Mouse (Mus musculus) heart, postnatal 0 days (tissue): ENCODE data around the gene Uqcc2. TPM values are rescaled to one million over a fixed set of nuclear protein-coding genes. Genes with fewer than 3 reads are reported as not detected.
A peak's percentile ranks its signal among the peaks of the same experiment; 100 is the strongest.

ENCODE experiments used
- ATAC-seq: fragments of 200-750 bp; cut with Nextera tagmentation; 2 replicates; pipeline ENCODE4 v1.8.0; 2017; ENCODE audit warnings: low read depth, moderate number of reproducible peaks, moderate library complexity; ENCODE audit not compliant: insufficient read depth
- DNase-seq: peaks from one replicate; pipeline ENCODE4 v3.0.0-alpha.2; 2016; ENCODE audit warnings: low spot score
- H3K27ac ChIP-seq: fragments of 300-500 bp; sonication (generic); 2 replicates; pipeline ENCODE4 v1.5.1; 2014; ENCODE audit warnings: low read depth, mild to moderate bottlenecking
- H3K27me3 ChIP-seq: fragments of 300-500 bp; sonication (generic); 2 replicates; pipeline ENCODE4 v1.6.1; 2014; ENCODE audit warnings: low read length, mixed read lengths; ENCODE audit not compliant: control insufficient read depth, insufficient read depth
- H3K36me3 ChIP-seq: fragments of 300-500 bp; sonication (generic); replicated peaks from 2 replicates; pipeline ENCODE4 v1.6.1; 2014; ENCODE audit warnings: low read length, mixed read lengths; ENCODE audit not compliant: control insufficient read depth, insufficient read depth
- H3K4me1 ChIP-seq: fragments of 300-500 bp; sonication (generic); 2 replicates; pipeline ENCODE4 v1.6.1; 2014; ENCODE audit warnings: antibody characterized with exemption; ENCODE audit not compliant: control insufficient read depth, insufficient read depth
- H3K4me2 ChIP-seq: fragments of 300-500 bp; sonication (generic); 2 replicates; pipeline ENCODE4 v1.6.1; 2014; ENCODE audit warnings: low read depth, mild to moderate bottlenecking, low read length, moderate library complexity
- H3K4me3 ChIP-seq: fragments of 300-500 bp; sonication (generic); 2 replicates; pipeline ENCODE4 v1.5.1; 2014; ENCODE audit warnings: low read depth, low read length
- H3K9ac ChIP-seq: fragments of 300-500 bp; sonication (generic); replicated peaks from 2 replicates; pipeline ENCODE4 v1.6.1; 2014; ENCODE audit warnings: low read depth, low read length, mixed read lengths
- H3K9me3 ChIP-seq: fragments of 300-500 bp; sonication (generic); replicated peaks from 2 replicates; pipeline ENCODE4 v1.6.1; 2016; ENCODE audit warnings: low read length; ENCODE audit not compliant: control insufficient read depth
- CTCF ChIP-seq: IDR thresholded peaks from 2 replicates; pipeline ENCODE4 v1.5.1; 2016; ENCODE audit warnings: antibody characterized with exemption, control low read depth, low read depth
- EP300 ChIP-seq: IDR thresholded peaks from 2 replicates; pipeline ENCODE4 v1.6.1; 2016; ENCODE audit warnings: antibody characterized with exemption, low read depth
- WGBS: fragments of 180-500 bp; shearing (Covaris S2); extraction: QIAGEN DNeasy Blood & Tissue Kit; methylation state at CpG from one replicate; pipeline ENCODE4 v1.1.7; 2014; 5-methylcytosine and 5-hydroxymethylcytosine counted together
- polyA plus RNA-seq: library from polyadenylated mRNA; unstranded; fragments of >200 nt; fragmentation: Nextera tagmentation; extraction: Ambion mirVana; gene quantifications from 2 replicates; pipeline ENCODE4 v1.2.1, GENCODE M21; 2015
- total RNA-seq: library from RNA; depleted of rRNA; stranded (reverse); fragments of >200 nt; gene quantifications from 2 replicates; pipeline ENCODE4 v1.2.3, GENCODE M21; 2014; ENCODE audit warnings: low replicate concordance; rRNA removed

Gene Uqcc2
- 301 and 397 TPM in 2 replicates for total RNA-seq
- polyA plus RNA-seq = 419 and 436 TPM in 2 replicates

GRCm38 (mm10) chr17:27133551-27134141 is at the start of gene Uqcc2:
Gene Uqcc2, minus strand, starts transcription at chr17:27133916.
- Histone ChIP-seq H3K4me1 (0 out of 2 replicates have a peak, but pooled peaks cover 5% of the 10 kb centered on the region), H3K4me2 (peak within 1 kb of the TSS; percentile 62), H3K9ac (peak within 1 kb of the TSS; percentile 54), H3K27ac (peak within 1 kb of the TSS; percentile 78), H3K4me3 (peak within 1 kb of the TSS; percentile 79), H3K27me3 (no peaks in the 10 kb centered on the region), H3K36me3 (no peaks in the 10 kb centered on the region), H3K9me3 (no peaks in the 10 kb centered on the region)
- WGBS = under 1% methylated on average over 46 of the region's 46 CpGs
- DNase-seq (peak; percentile 96), ATAC-seq (peak; percentile 98)
- TF ChIP-seq CTCF = peak; percentile 87
- TF ChIP-seq EP300 = no peak

DNA sequence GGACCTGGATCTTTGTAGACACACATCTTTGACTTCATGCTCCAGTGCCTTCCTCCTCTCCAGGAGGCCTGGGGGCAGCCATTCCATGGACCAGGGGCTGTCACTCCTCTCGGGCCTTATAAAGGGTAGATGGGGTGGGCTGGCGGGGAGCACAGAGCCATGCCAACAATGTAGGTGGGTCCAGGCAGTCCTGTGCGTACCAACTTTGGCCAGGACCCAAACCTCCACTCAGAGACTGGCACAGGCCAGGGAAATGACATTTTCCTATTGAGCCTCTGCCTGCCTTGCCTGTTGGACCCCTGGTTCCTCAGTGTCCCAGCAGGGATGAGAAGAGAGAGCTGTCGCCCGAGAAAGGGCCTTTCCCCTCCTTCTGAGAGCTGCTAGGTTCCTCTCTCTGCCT is 48.7 kb upstream of the Uqcc2 start:
- Histone ChIP-seq H3K4me1 (no peaks in the 10 kb centered on the region), H3K9ac (no peak overlapping the region), H3K36me3 (no peaks in the 10 kb centered on the region), H3K4me2 (no peak overlapping the region), H3K27ac (no peak overlapping the region), H3K9me3 (no peaks in the 10 kb centered on the region), H3K4me3 (no peak overlapping the region), H3K27me3 (no peaks in the 10 kb centered on the region)
- TF ChIP-seq CTCF (no peak), EP300 (no peak)
- ATAC-seq = no peak
- DNase-seq = no peak
- 70% methylated on average over 5 of the region's 5 CpGs for WGBS

GRCm38 (mm10) chr17:27181666-27182065 is 48.0 kb upstream of the Uqcc2 start:
- H3K4me1 ChIP-seq = no peaks in the 10 kb centered on the region
- TF ChIP-seq EP300 = no peak
- peak; percentile 75 for TF ChIP-seq CTCF
- H3K9me3 ChIP-seq = no peaks in the 10 kb centered on the region
- H3K36me3 ChIP-seq = no peaks in the 10 kb centered on the region
- ATAC-seq = peak; percentile 75; the same call in 1 of the 2 replicates
- H3K27me3 ChIP-seq = no peaks in the 10 kb centered on the region
- H3K4me3 ChIP-seq = no peak overlapping the region
- DNase-seq = no peak
- H3K9ac ChIP-seq = no peak overlapping the region
- 13% methylated on average over 3 of the region's 3 CpGs for WGBS
- no peak overlapping the region for H3K27ac ChIP-seq
- H3K4me2 ChIP-seq = no peak overlapping the region

- no peak for DNase-seq
- H3K9ac ChIP-seq = no peak overlapping the region
- no peaks in the 10 kb centered on the region for H3K9me3 ChIP-seq
- H3K4me3 ChIP-seq = no peak overlapping the region
- no peaks in the 10 kb centered on the region for H3K27me3 ChIP-seq
- H3K27ac ChIP-seq = no peak overlapping the region
- TF ChIP-seq CTCF (no peak), EP300 (no peak)
- no peaks in the 10 kb centered on the region for H3K4me1 ChIP-seq
- ATAC-seq = no peak
- H3K36me3 ChIP-seq = no peaks in the 10 kb centered on the region
- 56% methylated on average over 12 of the region's 12 CpGs for WGBS
- no peak overlapping the region for H3K4me2 ChIP-seq
Measured at GRCm38 (mm10) chr17:27179681-27180280, 46.1 kb upstream of the Uqcc2 start.

DNA sequence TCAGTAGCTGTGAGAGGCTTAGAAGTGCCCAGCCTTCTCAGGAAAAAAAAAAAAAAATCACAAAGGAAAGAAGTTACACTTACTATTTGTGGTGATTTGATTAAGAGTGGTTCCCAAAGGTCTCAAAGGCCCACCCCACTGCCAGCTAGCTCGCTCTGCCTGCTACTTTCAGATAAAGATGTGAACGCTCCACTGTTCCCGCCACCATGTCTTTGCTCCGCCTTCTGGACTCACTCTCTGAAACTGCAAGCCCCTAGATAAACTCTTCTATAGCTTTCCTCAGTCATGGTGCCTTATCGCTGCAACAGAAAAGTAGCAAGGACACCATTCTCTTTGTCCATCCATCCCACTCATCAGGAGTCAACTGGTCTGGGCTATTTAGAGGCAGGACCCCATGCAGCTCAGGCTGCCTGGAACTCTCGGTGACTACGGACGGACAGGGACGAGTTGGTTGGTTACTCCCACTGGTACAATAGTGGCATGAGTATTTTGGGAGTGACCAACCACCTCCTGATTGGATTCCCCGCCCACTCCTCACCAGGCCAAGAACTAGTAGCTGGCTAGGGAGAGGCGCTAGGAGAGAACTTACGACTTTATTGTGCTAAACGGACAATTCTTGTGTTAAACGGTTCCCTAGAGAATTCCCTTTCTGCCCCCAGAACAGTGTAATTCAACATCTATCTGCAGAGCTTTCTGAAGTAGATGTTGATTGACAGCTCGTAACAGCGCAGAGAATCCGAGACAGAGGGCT is 44.9 kb upstream of the Uqcc2 start:
- no peaks in the 10 kb centered on the region for H3K36me3 ChIP-seq
- no peak overlapping the region for H3K9ac ChIP-seq
- H3K4me1 ChIP-seq = no peaks in the 10 kb centered on the region
- no peak overlapping the region for H3K4me3 ChIP-seq
- TF ChIP-seq EP300 (no peak), CTCF (no peak)
- 89% methylated on average over 17 of the region's 17 CpGs for WGBS
- H3K27ac ChIP-seq = no peak overlapping the region
- ATAC-seq = no peak
- no peak for DNase-seq
- no peaks in the 10 kb centered on the region for H3K9me3 ChIP-seq
- no peaks in the 10 kb centered on the region for H3K27me3 ChIP-seq
- no peak overlapping the region for H3K4me2 ChIP-seq
